Mouse (Mus musculus) left cerebral cortex, adult 11 months (tissue): ENCODE data around the gene Ttll11.

Source experiments
- DNase-seq: peaks from one replicate; pipeline ENCODE4 v3.0.0; 2022; ENCODE audit warnings: low spot score

Gene Ttll11

GRCm38 (mm10) chr2:35965883-35966513 is 13.7 kb downstream of the Ttll11 start:
- no peak for DNase-seq

- no peak for DNase-seq
Measured at GRCm38 (mm10) chr2:35963280-35963679, 16.4 kb downstream of the Ttll11 start.

GRCm38 (mm10) chr2:35961593-35962127 is 18.1 kb downstream of the Ttll11 start:
- DNase-seq, result no peak

GRCm38 (mm10) chr2:35957471-35958140 is 22.1 kb downstream of the Ttll11 start:
- DNase-seq, result no peak

GRCm38 (mm10) chr2:35955211-35955610 is 24.5 kb downstream of the Ttll11 start:
- no peak for DNase-seq

GRCm38 (mm10) chr2:35952187-35952958 is 27.3 kb downstream of the Ttll11 start:
- DNase-seq, result peak; percentile 36

GRCm38 (mm10) chr2:35944896-35945295 is 34.8 kb downstream of the Ttll11 start:
- DNase-seq, result no peak

GRCm38 (mm10) chr2:35942960-35943359 is 36.8 kb downstream of the Ttll11 start:
- no peak for DNase-seq

GRCm38 (mm10) chr2:35935045-35935444 is 44.7 kb downstream of the Ttll11 start:
- DNase-seq, result no peak

- DNase-seq, result no peak
Measured at GRCm38 (mm10) chr2:35933116-35933515, 46.6 kb downstream of the Ttll11 start.

GRCm38 (mm10) chr2:35931619-35932018 is 48.1 kb downstream of the Ttll11 start:
- DNase-seq, result no peak

GRCm38 (mm10) chr2:35930498-35931149 is 49.1 kb downstream of the Ttll11 start:
- peak; percentile 38 for DNase-seq

GRCm38 (mm10) chr2:35928133-35928532 is 51.6 kb downstream of the Ttll11 start:
- peak; percentile 40 for DNase-seq

- no peak for DNase-seq
Measured at GRCm38 (mm10) chr2:35924947-35925346, 54.8 kb downstream of the Ttll11 start.

GRCm38 (mm10) chr2:35922956-35923355 is 56.8 kb downstream of the Ttll11 start:
- no peak for DNase-seq

GRCm38 (mm10) chr2:35912090-35912489 is 67.6 kb downstream of the Ttll11 start:
- DNase-seq, result no peak

- DNase-seq, result no peak
Measured at GRCm38 (mm10) chr2:35911675-35912074, 68.0 kb downstream of the Ttll11 start.

- DNase-seq, result no peak
Measured at GRCm38 (mm10) chr2:35910740-35911139, 69.0 kb downstream of the Ttll11 start.

- DNase-seq, result no peak
Measured at GRCm38 (mm10) chr2:35909353-35909752, 70.4 kb downstream of the Ttll11 start.

GRCm38 (mm10) chr2:35907578-35907977 is 72.1 kb downstream of the Ttll11 start:
- no peak for DNase-seq

- peak; percentile 70 for DNase-seq
Measured at GRCm38 (mm10) chr2:35906174-35906798, 73.4 kb downstream of the Ttll11 start.

GRCm38 (mm10) chr2:35900845-35901244 is 78.9 kb downstream of the Ttll11 start:
- no peak for DNase-seq
